Mouse (Mus musculus) heart, adult 2 months (tissue): ENCODE data around the gene Cel. TPM values are rescaled to one million over a fixed set of nuclear protein-coding genes. Genes with fewer than 3 reads are reported as not detected.

Experiments
- DNase-seq, 2 experiments: peaks; one replicate each; pipeline ENCODE4 v3.0.0; 2021
- H3K27ac ChIP-seq: fragments of 200-600 bp; 2 replicates; pipeline ENCODE4 v1.8.1; 2022
- H3K27me3 ChIP-seq: fragments of 200-500 bp; 2 replicates; pipeline ENCODE4 v1.6.1; 2012; ENCODE audit warnings: mild to moderate bottlenecking, low read length, inconsistent platforms, mixed read lengths; ENCODE audit not compliant: control insufficient read depth, insufficient read depth
- H3K36me3 ChIP-seq: fragments of 200-500 bp; 2 replicates; pipeline ENCODE4 v1.6.1; 2012; ENCODE audit warnings: low read length, inconsistent platforms; ENCODE audit not compliant: control insufficient read depth, insufficient read depth
- H3K4me1 ChIP-seq: fragments of 200-500 bp; 2 replicates; pipeline ENCODE4 v1.6.1; 2011; ENCODE audit warnings: low read length; ENCODE audit not compliant: control insufficient read depth, insufficient read depth
- H3K4me3 ChIP-seq: fragments of 200-600 bp; 2 replicates; pipeline ENCODE4 v1.8.1; 2022
- H3K79me2 ChIP-seq: fragments of 200-500 bp; replicated peaks from 2 replicates; pipeline ENCODE4 v1.6.1; 2012; ENCODE audit warnings: mild to moderate bottlenecking, inconsistent platforms, low read length, moderate library complexity, mixed read lengths; ENCODE audit not compliant: control insufficient read depth, insufficient read depth
- H3K9ac ChIP-seq: fragments of 200-500 bp; 2 replicates; pipeline ENCODE4 v1.6.1; 2012; ENCODE audit warnings: low read depth, mild to moderate bottlenecking, control low read depth, inconsistent platforms, low read length, mixed read lengths
- CTCF ChIP-seq: fragments of 200-600 bp; IDR thresholded peaks from 2 replicates; pipeline ENCODE4 v1.8.1; 2022; ENCODE audit warnings: antibody characterized with exemption, mild to moderate bottlenecking, moderate library complexity
- EP300 ChIP-seq: fragments of 200-500 bp; IDR thresholded peaks from 2 replicates; pipeline ENCODE4 v1.6.1; 2011; ENCODE audit warnings: low read depth, low read length, control low read depth; ENCODE audit not compliant: insufficient read depth
- POLR2A ChIP-seq: fragments of 200-500 bp; IDR thresholded peaks from 2 replicates; pipeline ENCODE4 v1.6.1; 2011; ENCODE audit warnings: mild to moderate bottlenecking, low read depth, low read length, control low read depth; ENCODE audit not compliant: insufficient read depth
- WGBS: fragments of 180-500 bp; shearing (Covaris S2); methylation state at CpG from one replicate; pipeline ENCODE4 v1.1.7; 2018; 5-methylcytosine and 5-hydroxymethylcytosine counted together
- intact Hi-C: fragments of 180-260 bp; cut with DNase I; formaldehyde crosslinking; loops from one replicate; pipeline ENCODE4 v1.15.1; 2025
- polyA plus RNA-seq: library from polyadenylated mRNA; depleted of rRNA; stranded (reverse); fragments of >200 nt; gene quantifications from 2 replicates; pipeline ENCODE4 v1.2.3, GENCODE M21; 2012
- total RNA-seq, 2 experiments: library from RNA; stranded (reverse); gene quantifications; 2 replicates each; pipeline ENCODE4 v1.2.3; 2021

Gene Cel
- total and polyA plus RNA-seq, 3 experiments = not detected

GRCm38 (mm10) chr2:28543894-28544293, 19.3 kb downstream of the Cel start:
- Histone ChIP-seq H3K4me3 (no peak overlapping the region), H3K27me3 (no peaks in the 10 kb centered on the region), H3K27ac (no peak overlapping the region), H3K79me2 (no peaks in the 10 kb centered on the region), H3K4me1 (peaks cover 15% of the 10 kb centered on the region), H3K9ac (no peak overlapping the region), H3K36me3 (no peaks in the 10 kb centered on the region)
- no peak for TF ChIP-seq EP300
- no peak for TF ChIP-seq CTCF
- TF ChIP-seq POLR2A = no peak
- intact Hi-C loops = no loop called here
- 83% methylated on average over 8 of the region's 8 CpGs for WGBS
- DNase-seq = no peak

- intact Hi-C loops = no loop called here
- peaks cover 21% of the 10 kb centered on the region for H3K4me1 ChIP-seq
- no peak overlapping the region for H3K27ac ChIP-seq
- TF ChIP-seq POLR2A (no peak), CTCF (no peak), EP300 (no peak)
- no peak overlapping the region for H3K4me3 ChIP-seq
- no peak overlapping the region for H3K9ac ChIP-seq
- no peaks in the 10 kb centered on the region for H3K79me2 ChIP-seq
- no peaks in the 10 kb centered on the region for H3K27me3 ChIP-seq
- H3K36me3 ChIP-seq = no peaks in the 10 kb centered on the region
- DNase-seq = no peak
- 84% methylated on average over 8 of the region's 8 CpGs for WGBS
Observed at GRCm38 (mm10) chr2:28540587-28541227, 22.5 kb downstream of the Cel start.

- no peaks in the 10 kb centered on the region for H3K79me2 ChIP-seq
- no peak overlapping the region for H3K9ac ChIP-seq
- WGBS = 33% methylated on average over 2 of the region's 2 CpGs
- H3K36me3 ChIP-seq = no peaks in the 10 kb centered on the region
- H3K27me3 ChIP-seq = no peaks in the 10 kb centered on the region
- intact Hi-C loops = no loop called here
- peak in 1 of 2 experiments; percentile 70 for DNase-seq
- H3K4me3 ChIP-seq = no peak overlapping the region
- peak overlapping the region; percentile 34 for H3K27ac ChIP-seq
- H3K4me1 ChIP-seq = peaks cover 28% of the 10 kb centered on the region
- peak; percentile 35; the same call in 1 of the 2 replicates for TF ChIP-seq EP300
- TF ChIP-seq CTCF = no peak
Observed at GRCm38 (mm10) chr2:28539949-28540348, 23.3 kb downstream of the Cel start.

- peaks cover 29% of the 10 kb centered on the region for H3K4me1 ChIP-seq
Observed at GRCm38 (mm10) chr2:28539206-28539605, 24.0 kb downstream of the Cel start.

GRCm38 (mm10) chr2:28538817-28539128, 24.4 kb downstream of the Cel start:
- H3K9ac ChIP-seq = no peak overlapping the region
- TF ChIP-seq CTCF = no peak
- TF ChIP-seq POLR2A = no peak
- TF ChIP-seq EP300 = no peak
- H3K27me3 ChIP-seq = no peaks in the 10 kb centered on the region
- no peak for DNase-seq
- no peaks in the 10 kb centered on the region for H3K79me2 ChIP-seq
- H3K27ac ChIP-seq = peak overlapping the region; percentile 34
- H3K4me1 ChIP-seq = peaks cover 32% of the 10 kb centered on the region
- WGBS = 67% methylated on average over 1 of the region's 1 CpGs
- intact Hi-C loops = no loop called here
- H3K4me3 ChIP-seq = no peak overlapping the region
- no peaks in the 10 kb centered on the region for H3K36me3 ChIP-seq

More at GRCm38 (mm10) chr2:28539206-28539605, 24.0 kb downstream of the Cel start:
- peak; percentile 71 for DNase-seq
- no peaks in the 10 kb centered on the region for H3K79me2 ChIP-seq
- no peaks in the 10 kb centered on the region for H3K36me3 ChIP-seq
- intact Hi-C loops = no loop called here
- H3K27me3 ChIP-seq = no peaks in the 10 kb centered on the region
- 19% methylated on average over 7 of the region's 7 CpGs for WGBS
- TF ChIP-seq EP300 = no peak
- H3K4me3 ChIP-seq = no peak overlapping the region
- H3K27ac ChIP-seq = peak overlapping the region; percentile 34
- H3K9ac ChIP-seq = no peak overlapping the region

GRCm38 (mm10) chr2:28537995-28538816, 25.0 kb downstream of the Cel start:
- TF ChIP-seq EP300 (no peak), CTCF (no peak), POLR2A (no peak)
- 64% methylated on average over 8 of the region's 8 CpGs for WGBS
- no peaks in the 10 kb centered on the region for H3K79me2 ChIP-seq
- no peak for DNase-seq
- H3K27ac ChIP-seq = no peak overlapping the region
- H3K4me3 ChIP-seq = no peak overlapping the region
- H3K4me1 ChIP-seq = peaks cover 33% of the 10 kb centered on the region
- no peaks in the 10 kb centered on the region for H3K36me3 ChIP-seq
- H3K27me3 ChIP-seq = no peaks in the 10 kb centered on the region
- no peak overlapping the region for H3K9ac ChIP-seq
- intact Hi-C loops = no loop called here
